Mouse (Mus musculus): ENCODE measurements around the gene Qrfp. TPM values are rescaled to one million over a fixed set of nuclear protein-coding genes. Genes with fewer than 3 reads are reported as not detected.

The Qrfp gene
- total RNA-seq, 2 experiments from 2014 or later = not detected

Other genes starting within 250 kb of the Qrfp start
- 10 to 100 TPM; 35.5 to 45.6 TPM for gene Fubp3, start 237.9 kb downstream of the Qrfp start, total RNA-seq (2021)
- gene Prdm12, start 170.5 kb downstream of the Qrfp start, total RNA-seq (2021) = not detected
- gene Exosc2, start 139.9 kb downstream of the Qrfp start, total RNA-seq (2021) = 10 to 100 TPM; 20.3 to 20.6 TPM
- 10 to 100 TPM; 45.5 to 46.0 TPM for gene Abl1, start 122.2 kb downstream of the Qrfp start, total RNA-seq (2021)
- gene Fibcd1, start 35.4 kb upstream of the Qrfp start, total RNA-seq (2021) = 100 to 1,000 TPM; 115 to 137 TPM
- gene Lamc3, start 76.7 kb upstream of the Qrfp start, total RNA-seq (2021) = 1 to 10 TPM; 6.8 to 7.3 TPM
- 1 to 10 TPM; 6.0 to 7.9 TPM for gene Aif1l, start 139.6 kb upstream of the Qrfp start, total RNA-seq (2021)
- 10 to 100 TPM; 49.3 to 63.5 TPM for gene Nup214, start 163.9 kb upstream of the Qrfp start, total RNA-seq (2021)